Mouse (Mus musculus): ENCODE results near the gene Rnf19b.

GRCm38 (mm10) chr4:129058207-129059092, at the start of gene Rnf19b:
- TF ChIP-seq CTCF (conservative IDR thresholded peaks at IDR 0.05; ENCODE audit: insufficient read depth, insufficient read length, low read depth, low read length): no peak
- TF ChIP-seq POLR2A (IDR thresholded peaks at IDR 0.05; ENCODE audit: low read depth, low read length): no peak

Data from kidney, adult 2 months (tissue).